Mouse (Mus musculus): ENCODE data around the gene Gm42417. TPM values are rescaled to one million over a fixed set of nuclear protein-coding genes. Genes with fewer than 3 reads are reported as not detected.

Gene Gm42417
- total RNA-seq, 2 experiments from 2014 or later = 440 to 562 TPM

GRCm38 (mm10) chr1:36492416-36493139 lies 46.7 kb downstream of the Gm42417 start:
- DNase-seq = peak; percentile 76
- intact Hi-C loops (cut with DNase I; ENCODE audit: low total_unique reads) = no loop called here

GRCm38 (mm10) chr1:36489661-36490060 lies 49.6 kb downstream of the Gm42417 start:
- DNase-seq = no peak
- intact Hi-C loops (cut with DNase I; ENCODE audit: low total_unique reads) = no loop called here

- intact Hi-C loops (cut with DNase I; ENCODE audit: low total_unique reads) = no loop called here
- DNase-seq = no peak
Measured at GRCm38 (mm10) chr1:36487111-36487510, 52.1 kb downstream of the Gm42417 start.

- intact Hi-C loops (cut with DNase I; ENCODE audit: low total_unique reads) = no loop called here
- no peak for DNase-seq
Measured at GRCm38 (mm10) chr1:36485080-36485479, 54.1 kb downstream of the Gm42417 start.

- intact Hi-C loops (cut with DNase I; ENCODE audit: low total_unique reads) = no loop called here
- no peak for DNase-seq
Measured at GRCm38 (mm10) chr1:36483825-36484224, 55.4 kb downstream of the Gm42417 start.

Small RNA genes lying within 50 kb of the gene (microRNA-seq; reads per million reads assigned to microRNA genes)
- gene Gm47280 = 0 reads per million in 2 experiments

Other genes starting within 250 kb of the Gm42417 start
- gene Arid5a, start 231.7 kb downstream of the Gm42417 start, total RNA-seq (2021) = 10 to 100 TPM in 1 of 2 experiments, 1 to 10 TPM in 1; 7.8 to 12.0 TPM
- 10 to 100 TPM; 26.9 to 31.1 TPM for gene Kansl3, start 170.2 kb downstream of the Gm42417 start, total RNA-seq (2021)
- not detected for gene Fer1l5, start 167.1 kb downstream of the Gm42417 start, total RNA-seq (2021)
- gene Lman2l, start 94.2 kb downstream of the Gm42417 start, total RNA-seq (2021) = 10 to 100 TPM; 15.7 to 17.2 TPM
- 1 to 10 TPM; 4.6 to 5.4 TPM for gene Cnnm4, start 67.8 kb downstream of the Gm42417 start, total RNA-seq (2021)
- gene Cnnm3, start 27.6 kb downstream of the Gm42417 start, total RNA-seq (2021) = 10 to 100 TPM in 1 of 2 experiments, 1 to 10 TPM in 1; 9.3 to 13.3 TPM
- gene Ankrd23, start 2.5 kb downstream of the Gm42417 start, total RNA-seq (2021) = 1,000 to 10,000 TPM; 1,005 to 1,120 TPM
- gene Ankrd39, start 8.0 kb upstream of the Gm42417 start, total RNA-seq (2021) = 1 to 10 TPM; 5.7 to 9.6 TPM
- 10 to 100 TPM; 12.1 to 13.1 TPM for gene Sema4c, start 18.9 kb upstream of the Gm42417 start, total RNA-seq (2021)
- gene Fam178b, start 143.8 kb upstream of the Gm42417 start, total RNA-seq (2021) = 1 to 10 TPM in 1 of 2 experiments, under 1 TPM in 1; 0.91 to 4.2 TPM
- gene Cox5b, start 152.0 kb upstream of the Gm42417 start, total RNA-seq (2021) = 1,000 to 10,000 TPM; 1,379 to 1,478 TPM
- gene 4933424G06Rik, start 170.7 kb upstream of the Gm42417 start, total RNA-seq (2021) = under 1 TPM; 0.37 to 0.38 TPM
- gene Actr1b, start 175.0 kb upstream of the Gm42417 start, total RNA-seq (2021) = 100 to 1,000 TPM; 142 to 143 TPM
- under 1 TPM in 1 of 2 experiments, not detected in 1; 0.39 TPM for gene Zap70, start 222.4 kb upstream of the Gm42417 start, total RNA-seq (2021)

Data from gastrocnemius, postnatal 14 days (tissue).